19 mouse cellular contexts compared by ENCODE assay signal in genomic region chr7:120884746-120885145, GRCm38 (mm10).
"Had no signal": no experiment of that assay in that cellular context is flagged by ENCODE, and none has a peak within 500 bp of the region (broad histone marks: within the 10 kb centered on the region; RNA-seq: fewer than 3 reads in every experiment).

No protein-coding gene starts in this region.

- ATAC-seq: intestine, postnatal 0 days; lung, postnatal 0 days; midbrain, embryonic 13.5 days; midbrain, embryonic 16.5 days had no signal

- H3K9me3 ChIP-seq: kidney, embryonic 15.5 days; limb, embryonic 10.5 days; midbrain, embryonic 13.5 days; neural tube, embryonic 13.5 days; stomach, embryonic 15.5 days had no signal

- H3K4me2 ChIP-seq: kidney, embryonic 15.5 days; limb, embryonic 13.5 days; lung, embryonic 14.5 days; midbrain, embryonic 13.5 days; neural tube, embryonic 13.5 days; stomach, embryonic 15.5 days had no signal

- H3K9ac ChIP-seq: kidney, embryonic 15.5 days; limb, embryonic 13.5 days; lung, embryonic 14.5 days; midbrain, embryonic 13.5 days; neural tube, embryonic 13.5 days; stomach, embryonic 15.5 days had no signal

- H3K27me3 ChIP-seq: kidney, embryonic 15.5 days; limb, embryonic 13.5 days; midbrain, embryonic 13.5 days; neural tube, embryonic 13.5 days; stomach, embryonic 15.5 days had no signal

- H3K27ac ChIP-seq: kidney, embryonic 15.5 days; limb, embryonic 10.5 days; limb, embryonic 13.5 days; midbrain, embryonic 13.5 days; neural tube, embryonic 13.5 days; stomach, embryonic 15.5 days had no signal

- DNase-seq: kidney, adult 2 months; kidney, postnatal 10 days; kidney, postnatal 4 days; lung, embryonic 14.5 days; lung, postnatal 36 days; retina, postnatal 1 day; right cerebral cortex, postnatal 4 days; thymus, adult 18-20 months; thymus, postnatal 36 days had no signal

- H3K4me3 ChIP-seq: kidney, embryonic 15.5 days; limb, embryonic 10.5 days; limb, embryonic 13.5 days; midbrain, embryonic 13.5 days; myocyte; neural tube, embryonic 13.5 days; stomach, embryonic 15.5 days had no signal

- H3K4me1 ChIP-seq: limb, embryonic 10.5 days; limb, embryonic 13.5 days; midbrain, embryonic 13.5 days; neural tube, embryonic 13.5 days; stomach, embryonic 15.5 days had no signal
